Mouse (Mus musculus): ENCODE measurements at regions not wholly inside any gene's neighbourhood (a gene's known extent, or its start where the extent isn't known, plus 50 kb on each side); places are given as distances from the start of the nearest gene placed in this dataset.

DNA sequence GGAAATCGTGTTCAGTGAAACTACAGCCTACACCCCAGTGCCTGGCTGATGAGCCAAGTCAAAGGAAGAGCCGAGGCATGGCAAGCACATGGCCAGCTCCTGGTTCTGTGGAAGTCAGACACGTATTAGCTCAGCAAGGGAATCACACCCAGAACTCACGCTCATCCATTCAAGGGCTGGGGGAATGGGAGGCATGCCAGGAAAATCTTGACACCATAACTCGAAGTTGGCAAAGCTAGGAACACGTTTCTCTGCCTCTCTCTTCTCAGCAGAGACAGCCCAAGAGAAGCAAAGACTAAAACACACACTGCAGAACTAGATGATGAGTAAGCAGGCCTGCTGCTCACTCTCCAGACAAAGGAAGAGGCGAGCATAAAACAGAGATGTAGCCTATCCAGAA is 53.5 kb upstream of the Ypel5 start:
- CTCF ChIA-PET, result interaction anchor here in 1 of 4 experiments (1.0 kb wide), 1 partner anchor 30 kb away, joined by 3 read pairs; no protein-coding TSS in a partner anchor
- POLR2A ChIA-PET, result no interaction called here

DNA sequence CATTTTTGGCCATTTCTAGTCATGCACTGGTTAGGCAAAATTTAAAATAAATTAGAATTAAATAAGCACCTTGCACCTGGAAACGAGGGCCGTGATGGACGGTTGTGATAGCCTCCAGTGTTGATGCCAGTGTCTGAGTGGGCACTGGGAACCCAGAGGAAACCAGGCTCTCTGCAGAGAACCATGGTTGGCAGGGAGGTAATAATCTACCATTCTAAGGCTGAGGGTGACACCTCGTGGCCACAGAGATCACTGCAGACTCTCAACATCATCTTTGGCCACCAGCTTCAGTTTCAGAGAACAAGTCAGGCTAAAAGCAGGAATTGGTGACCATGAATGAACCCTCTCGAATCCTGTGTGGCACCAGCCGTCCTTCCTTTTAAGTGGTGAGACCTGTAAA is 54.5 kb upstream of the Ypel5 start:
- POLR2A ChIA-PET, result interaction anchor here in 2 of 4 experiments (1.1 to 1.5 kb wide), 2 partner anchors 23 to 177 kb away, joined by 3 to 4 read pairs; partner anchors contain the start of gene Alk (in 1 of the 2)
- CTCF ChIA-PET, result interaction anchor here (0.5 to 1.4 kb wide), 13 partner anchors 10 to 1754 kb away, joined by 3 to 6 read pairs (median 3); no protein-coding TSS in a partner anchor

DNA sequence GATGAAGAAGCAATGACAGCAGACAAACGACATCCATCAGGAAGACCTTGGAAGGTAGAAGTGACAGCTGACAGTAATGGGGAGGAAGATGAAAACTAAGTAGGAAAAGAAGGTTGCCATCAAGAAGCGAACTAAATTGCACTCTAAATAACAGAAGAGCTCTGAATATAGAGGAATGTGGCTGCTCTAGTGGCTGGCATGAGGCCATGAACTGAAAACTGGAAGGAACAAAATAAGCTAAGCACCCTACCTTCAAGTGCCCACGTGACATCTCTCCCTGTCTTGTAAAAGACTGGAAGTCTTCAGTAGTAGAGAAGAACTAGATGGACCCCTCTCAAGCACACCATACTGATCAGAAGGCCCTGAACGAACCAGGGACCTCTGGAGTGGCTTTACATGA is 68.0 kb upstream of the Ypel5 start:
- CTCF ChIA-PET, result no interaction called here
- POLR2A ChIA-PET, result interaction anchor here in 1 of 4 experiments (0.6 kb wide), 1 partner anchor 30 kb away, joined by 3 read pairs; no protein-coding TSS in a partner anchor

DNA sequence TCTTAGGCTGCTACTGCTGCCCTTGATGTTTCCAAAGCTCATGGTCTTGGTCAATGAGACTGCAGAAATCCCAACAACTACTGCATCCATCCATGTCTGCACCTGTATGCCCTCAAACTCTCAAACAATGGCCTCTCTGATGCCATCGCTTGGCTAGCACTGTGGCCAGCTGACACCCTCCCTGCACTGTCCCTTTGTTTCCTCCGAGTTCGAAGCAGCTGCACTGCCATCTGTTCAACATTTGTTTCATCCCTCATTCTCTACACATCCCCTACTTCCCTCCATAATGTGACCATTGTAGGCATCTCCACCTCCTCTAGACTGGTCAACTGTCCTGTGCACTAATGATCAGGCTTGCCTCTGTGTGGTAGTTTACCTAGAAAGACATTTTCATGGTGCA is 75.3 kb upstream of the Ypel5 start:
- POLR2A ChIA-PET, result no interaction called here
- CTCF ChIA-PET, result no interaction called here

DNA sequence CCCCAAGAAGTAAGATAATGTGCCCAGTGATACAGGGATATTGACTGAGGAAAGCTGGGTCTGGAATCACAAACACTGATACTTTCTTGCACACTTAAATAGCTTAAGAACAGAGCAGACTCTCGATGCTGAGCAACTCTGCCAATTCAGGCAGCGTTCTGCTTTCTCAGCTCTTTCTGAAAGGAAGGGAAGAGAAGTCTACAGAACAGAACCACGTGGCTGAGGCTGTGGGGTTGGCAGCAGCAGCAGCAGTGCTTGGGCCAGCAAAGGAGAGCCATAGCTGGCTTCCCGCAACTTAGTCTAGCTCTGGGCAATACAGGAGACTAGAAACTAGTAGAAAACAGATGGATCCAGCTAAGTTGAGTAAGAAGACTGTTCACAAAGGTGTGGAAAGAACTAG is 89.8 kb upstream of the Ypel5 start:
- ChIA-PET CTCF (no interaction called here), POLR2A (no interaction called here)

DNA sequence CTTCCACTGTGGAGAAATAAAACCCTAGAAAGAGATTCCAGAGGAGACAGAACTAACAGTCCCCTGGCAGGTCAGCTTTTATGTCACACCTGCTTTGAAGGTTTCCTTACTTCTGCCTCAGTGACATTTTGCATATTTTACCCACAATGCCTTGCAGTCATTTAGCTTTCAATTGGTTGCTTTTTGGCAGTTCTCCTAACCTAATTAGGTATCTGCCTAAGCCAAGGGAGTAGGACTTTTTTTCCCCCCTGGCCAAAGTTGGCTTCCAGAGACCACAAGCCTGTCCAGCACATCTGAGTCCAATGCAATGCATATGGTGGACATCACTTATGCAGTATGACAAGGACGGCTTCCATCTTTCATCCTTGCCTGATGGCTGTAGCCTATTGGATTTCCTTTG is 103.2 kb upstream of the Ypel5 start:
- ChIA-PET CTCF (no interaction called here), POLR2A (no interaction called here)

DNA sequence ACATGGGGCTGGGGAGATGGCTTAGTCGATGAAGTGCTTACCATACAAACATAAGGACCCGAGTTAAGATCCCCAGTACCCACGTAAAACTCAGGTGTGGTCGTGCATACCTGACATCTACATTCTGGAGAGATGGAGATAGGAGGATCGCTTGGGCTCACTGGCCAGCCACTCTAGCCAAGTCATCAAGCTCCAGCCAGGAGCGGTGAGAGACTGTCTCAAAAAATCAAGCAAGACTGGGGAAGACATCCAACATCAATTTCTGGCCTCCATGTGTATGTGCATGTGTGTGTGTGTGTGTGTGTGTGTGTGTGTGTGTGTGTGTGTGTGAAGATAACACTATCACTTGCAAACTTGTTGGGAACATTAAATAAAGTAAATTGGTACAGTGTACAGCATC is 104.6 kb upstream of the Ypel5 start:
- CTCF ChIA-PET, result no interaction called here
- POLR2A ChIA-PET, result no interaction called here

DNA sequence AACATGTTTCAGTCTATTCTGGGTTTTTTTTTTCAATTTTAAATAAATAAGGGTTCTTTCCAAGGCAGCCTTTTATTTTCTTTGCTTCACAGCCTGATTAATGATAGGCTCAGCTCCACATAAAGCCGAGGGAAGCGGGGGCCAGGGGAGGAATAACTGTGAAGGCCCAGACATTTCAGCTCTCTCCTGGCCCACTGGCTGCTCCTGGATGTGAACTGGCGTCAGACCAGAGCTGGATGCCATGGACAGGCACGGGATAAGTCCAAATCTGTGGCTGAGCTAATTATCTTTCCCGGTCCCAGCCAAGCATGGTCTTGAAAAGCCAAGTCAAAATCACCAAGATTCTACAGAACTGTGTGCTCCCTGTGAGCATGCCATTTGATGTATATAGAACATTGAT is 105.1 kb upstream of the Ypel5 start:
- ChIA-PET CTCF (no interaction called here), POLR2A (no interaction called here)

DNA sequence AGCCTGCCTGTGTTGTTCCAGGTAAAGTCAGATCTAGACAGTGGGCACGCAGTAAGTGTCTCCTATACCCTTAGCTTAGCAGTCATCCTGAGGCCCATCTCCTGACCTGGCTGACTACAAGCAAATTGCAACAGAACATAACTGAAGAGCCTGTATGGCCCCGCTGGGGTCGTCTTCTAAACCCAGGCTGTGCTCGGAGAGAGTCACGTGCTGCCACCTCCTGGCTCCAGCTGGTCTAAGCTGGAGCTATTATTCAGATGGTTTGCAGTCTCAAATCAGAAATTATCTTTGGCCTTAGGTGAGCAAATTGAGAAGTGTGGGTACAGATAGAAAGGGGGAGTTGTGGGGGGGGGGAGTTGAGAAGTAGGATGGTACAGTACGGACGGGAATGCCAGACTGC is 115.5 kb upstream of the Ypel5 start:
- POLR2A ChIA-PET, result interaction anchor here in 1 of 4 experiments (0.6 kb wide), 1 partner anchor 586 kb away, joined by 7 read pairs; no protein-coding TSS in a partner anchor
- CTCF ChIA-PET, result interaction anchor here in 3 of 4 experiments (0.5 to 1.1 kb wide), 5 partner anchors 9 to 833 kb away, joined by 3 to 5 read pairs (median 4); no protein-coding TSS in a partner anchor

DNA sequence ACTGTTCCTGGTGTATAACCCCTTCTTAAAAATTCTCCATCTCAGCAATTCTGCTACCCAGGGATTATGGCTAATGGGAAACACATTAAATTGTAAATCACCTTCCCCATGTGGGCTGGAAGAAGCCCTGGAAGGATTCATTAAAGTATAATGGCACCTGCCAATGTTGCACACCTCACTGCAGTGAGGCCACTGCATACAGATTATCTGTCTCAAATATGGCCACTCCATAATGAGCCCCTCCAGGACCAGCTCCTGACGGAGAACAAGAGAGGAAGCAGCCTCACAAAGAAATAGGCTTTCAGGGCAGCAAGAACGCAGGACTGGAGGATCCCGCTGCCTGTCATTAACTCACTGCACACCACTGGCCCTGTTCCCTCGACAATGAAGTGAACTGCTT is 115.2 kb upstream of the Alk start:
- CTCF ChIA-PET, result no interaction called here
- POLR2A ChIA-PET, result no interaction called here

DNA sequence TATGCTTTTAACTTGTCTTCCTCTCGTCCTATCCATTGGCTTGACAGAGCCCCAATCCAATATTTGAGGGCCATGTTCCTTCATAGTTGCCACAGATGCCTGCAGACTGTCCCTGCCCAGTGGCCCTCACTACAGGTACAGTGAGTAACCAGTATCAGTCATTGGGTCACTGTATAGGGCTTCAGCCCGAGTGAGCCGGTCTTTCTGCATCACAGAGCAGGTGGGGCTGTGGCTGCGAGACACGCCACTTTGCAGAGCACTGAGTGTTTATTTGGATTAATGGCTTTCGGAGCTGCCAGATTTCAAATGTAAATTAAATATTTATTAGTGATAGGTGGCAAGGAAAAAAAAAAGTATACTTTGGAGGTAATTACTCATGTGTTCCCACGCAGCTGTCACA is 87.2 kb upstream of the Alk start:
- ChIA-PET POLR2A (no interaction called here), CTCF (no interaction called here)

DNA sequence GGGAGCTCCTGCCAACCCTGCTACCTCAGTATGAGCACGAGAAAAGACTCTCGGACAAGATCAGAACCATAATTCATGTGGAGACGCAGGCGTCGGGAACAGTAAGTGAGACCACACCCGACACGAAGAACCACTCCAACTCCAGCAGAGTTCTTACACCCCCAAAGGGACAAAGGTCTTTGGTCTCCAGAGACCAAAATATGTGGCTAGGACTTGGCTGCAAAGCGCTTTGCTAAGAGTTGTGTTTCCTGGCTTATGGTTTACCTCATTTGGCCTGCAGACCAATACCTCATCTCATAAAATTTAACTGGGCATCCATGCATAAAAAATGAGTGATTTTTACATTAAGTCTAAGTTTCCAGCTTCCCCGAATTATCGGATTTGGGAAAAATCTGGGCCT is 85.2 kb upstream of the Alk start:
- ChIA-PET POLR2A (interaction anchor here in 1 of 4 experiments (1.2 kb wide), 1 partner anchor 125 kb away, joined by 3 read pairs; no protein-coding TSS in a partner anchor), CTCF (no interaction called here)

DNA sequence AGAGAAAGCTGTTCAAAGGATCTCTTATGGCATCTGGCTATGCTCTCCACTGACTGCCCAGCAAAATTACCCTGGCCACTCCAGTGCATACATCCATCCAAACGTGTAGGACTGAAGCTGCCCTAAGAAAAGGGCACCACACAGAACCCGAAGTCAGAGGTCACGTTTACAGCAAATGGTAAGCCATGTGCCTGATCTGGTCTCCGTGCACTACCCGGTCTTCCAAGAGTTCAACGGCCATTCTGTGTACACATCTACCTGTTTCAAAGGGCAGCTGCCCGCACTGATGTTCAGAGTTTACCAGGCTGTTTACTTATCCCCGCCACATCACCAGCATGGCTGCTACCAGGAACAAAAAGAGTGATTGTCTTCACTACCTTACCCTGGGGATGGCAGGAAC is 84.4 kb upstream of the Alk start:
- CTCF ChIA-PET, result no interaction called here
- POLR2A ChIA-PET, result interaction anchor here in 1 of 4 experiments (1.2 kb wide), 1 partner anchor 124 kb away, joined by 3 read pairs; no protein-coding TSS in a partner anchor

DNA sequence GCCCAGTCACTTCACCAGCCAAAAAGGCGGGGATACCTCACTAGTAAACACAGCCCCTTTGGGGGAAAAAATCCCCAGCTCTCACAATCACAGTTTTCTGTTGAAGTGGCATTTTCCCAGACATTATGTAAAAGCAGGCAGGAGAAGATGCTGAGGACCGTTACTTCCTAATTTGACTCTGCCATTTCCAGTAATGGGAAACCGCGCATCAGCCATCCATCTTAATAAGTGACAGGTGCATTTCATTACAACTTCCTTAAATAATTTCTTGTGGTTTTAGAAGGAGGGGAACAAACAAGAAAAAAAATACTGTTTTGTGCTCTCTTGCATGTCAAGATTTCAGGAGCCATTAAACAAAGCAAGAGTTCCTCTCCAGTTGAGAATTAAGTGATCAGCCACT is 70.2 kb upstream of the Alk start:
- ChIA-PET CTCF (no interaction called here), POLR2A (no interaction called here)

DNA sequence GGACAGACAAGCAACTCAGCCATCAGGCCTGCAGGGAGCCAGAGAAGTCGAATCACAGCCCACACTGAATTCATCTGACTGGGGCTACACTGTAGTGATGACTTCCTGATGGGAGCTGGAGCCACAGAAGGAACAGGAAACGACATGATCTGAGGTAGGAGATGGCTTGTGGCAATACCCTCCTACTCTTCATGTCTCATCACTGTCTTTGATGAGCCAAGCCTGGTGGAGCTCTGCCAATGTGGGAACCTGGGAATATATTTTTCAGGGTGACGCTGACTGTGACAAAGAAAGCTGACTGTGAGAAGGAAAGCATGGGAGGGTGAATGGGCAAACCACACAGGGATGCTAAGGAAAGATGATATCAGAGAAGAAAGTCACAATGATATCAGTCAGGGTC is 67.6 kb upstream of the Alk start:
- CTCF ChIA-PET, result no interaction called here
- POLR2A ChIA-PET, result no interaction called here

DNA sequence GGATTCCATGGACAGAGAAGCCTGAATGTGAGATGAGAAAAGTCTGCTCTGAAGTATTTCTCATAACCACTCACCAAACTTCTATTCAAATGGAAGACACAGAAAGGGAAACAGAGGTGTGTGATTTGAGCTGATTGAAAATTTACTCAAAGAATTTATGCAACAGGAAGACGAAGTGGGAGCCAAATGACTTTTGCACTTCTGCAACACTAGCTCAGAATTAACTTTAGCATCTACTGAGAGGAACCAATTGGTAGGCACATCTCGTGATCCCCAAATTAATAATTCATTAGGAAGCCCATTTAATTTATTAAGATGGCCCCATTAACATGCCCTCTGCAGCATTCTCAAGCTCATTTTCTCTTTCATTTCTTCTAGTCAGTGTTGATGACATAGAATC is 62.5 kb upstream of the Alk start:
- POLR2A ChIA-PET, result no interaction called here

DNA sequence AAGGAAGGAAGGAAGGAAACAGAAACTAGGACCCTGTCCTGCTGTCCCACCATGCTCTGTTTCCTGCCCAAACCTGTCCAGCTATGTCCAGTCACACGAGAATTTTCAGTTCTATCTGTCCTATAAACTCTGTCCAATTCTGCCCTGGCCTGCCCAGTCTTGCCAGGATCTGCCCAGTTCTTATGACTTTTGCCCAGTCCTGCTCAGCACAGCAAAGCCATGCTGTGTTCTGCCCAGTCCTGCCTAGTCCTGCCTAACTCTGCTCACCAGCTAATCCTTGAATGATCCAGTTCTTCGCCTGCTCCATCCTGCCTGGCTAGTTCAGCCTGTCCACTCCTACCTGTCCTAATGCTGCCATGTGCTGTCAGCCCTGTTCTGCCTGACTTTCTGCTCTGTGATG is 57.3 kb upstream of the Alk start:
- POLR2A ChIA-PET, result no interaction called here
- CTCF ChIA-PET, result no interaction called here

More for the DNA sequence above, 62.5 kb upstream of the Alk start:
- CTCF ChIA-PET, result no interaction called here

DNA sequence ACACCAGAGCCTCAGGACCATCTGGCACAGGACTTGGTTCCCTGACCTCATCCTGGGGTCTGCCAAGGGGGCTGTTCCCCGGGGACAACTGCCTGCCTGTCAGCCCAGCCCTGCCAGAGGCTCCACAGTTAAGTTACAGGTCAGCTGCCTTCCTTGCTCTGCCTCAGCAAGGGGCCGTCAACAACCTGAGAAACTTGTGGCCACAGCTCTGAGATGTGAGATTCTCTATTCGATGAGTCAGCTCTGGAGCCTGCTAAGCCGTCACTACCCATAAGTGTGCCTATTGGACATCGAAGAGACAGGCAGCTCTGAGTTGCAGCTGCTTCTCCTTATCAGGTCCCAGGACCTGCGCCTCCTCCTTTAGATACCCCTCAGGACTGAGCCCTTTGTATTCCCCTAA is 54.3 kb upstream of the Alk start:
- ChIA-PET CTCF (no interaction called here), POLR2A (interaction anchor here in 1 of 4 experiments (0.6 kb wide), 1 partner anchor 730 kb away, joined by 3 read pairs; no protein-coding TSS in a partner anchor)

DNA sequence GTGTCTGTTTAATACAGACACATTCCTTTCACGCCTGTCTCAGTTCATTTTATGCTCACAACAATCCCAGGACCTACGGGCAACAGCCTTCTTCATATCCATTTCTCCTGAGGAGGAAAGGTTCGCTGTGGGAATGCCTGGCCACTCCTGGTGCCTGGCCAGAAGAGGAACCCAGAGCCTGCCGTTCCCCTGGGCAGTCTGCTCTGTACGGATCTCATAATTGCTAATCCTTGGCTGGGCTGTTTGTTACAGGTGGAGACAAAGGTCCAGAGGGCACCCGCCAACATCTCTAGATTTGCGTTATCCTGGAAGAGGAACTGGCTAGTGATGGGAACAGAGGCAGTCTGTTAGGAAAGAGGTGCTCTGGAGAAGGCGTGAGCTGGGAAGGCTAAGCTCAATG is 53.4 kb upstream of the Alk start:
- POLR2A ChIA-PET, result no interaction called here

More for the DNA sequence above, 53.4 kb upstream of the Alk start:
- CTCF ChIA-PET, result no interaction called here

All from embryonic stem cell, embryonic (primary cell).